ENCODE assay signal across 24 mouse cellular contexts in genomic region chr10:116932418-116932817, GRCm38 (mm10). TPM values are rescaled to one million over a fixed set of nuclear protein-coding genes. Genes with fewer than 3 reads are reported as not detected.
"Had no signal": no experiment of that assay in that cellular context is flagged by ENCODE, and none has a peak within 500 bp of the region (broad histone marks: within the 10 kb centered on the region; RNA-seq: fewer than 3 reads in every experiment).

No protein-coding gene starts in this region.

- H3K27me3 ChIP-seq: midbrain, embryonic 12.5 days; neural tube, embryonic 12.5 days; stomach, embryonic 15.5 days had no signal

- H3K27ac ChIP-seq: midbrain, embryonic 10.5 days; midbrain, embryonic 12.5 days; neural tube, embryonic 12.5 days; stomach, embryonic 15.5 days; stomach, postnatal 0 days had no signal

- H3K9ac ChIP-seq: lung, embryonic 14.5 days; midbrain, embryonic 12.5 days; neural tube, embryonic 12.5 days; stomach, embryonic 15.5 days had no signal

- DNase-seq: lung, adult 18-20 months; lung, embryonic 14.5 days; lung, postnatal 10 days; lung, postnatal 4 days; midbrain, embryonic 14.5 days; right cerebral cortex, postnatal 14 days; thymus, adult 2 months; thymus, postnatal 25 days; thymus, postnatal 4 days had no signal

- H3K9me3 ChIP-seq: midbrain, embryonic 10.5 days; midbrain, embryonic 12.5 days; neural tube, embryonic 12.5 days; stomach, embryonic 15.5 days had no signal

- H3K4me2 ChIP-seq: lung, embryonic 14.5 days; midbrain, embryonic 12.5 days; neural tube, embryonic 12.5 days; stomach, embryonic 15.5 days had no signal

- ATAC-seq: midbrain, embryonic 16.5 days had no signal

- H3K4me3 ChIP-seq: midbrain, embryonic 10.5 days; midbrain, embryonic 12.5 days; myocyte; neural tube, embryonic 12.5 days; stomach, embryonic 15.5 days had no signal

- H3K4me1 ChIP-seq: midbrain, embryonic 10.5 days; midbrain, embryonic 12.5 days; stomach, embryonic 15.5 days had no signal

RNA-seq across cellular contexts. Expression of gene Myrfl, which starts 35.7 kb away (rescaled TPM):
- total RNA-seq: megakaryocyte-erythroid progenitor cell, adult 5-6 weeks had no signal
- polyA plus RNA-seq: lung, embryonic 14.5 days; urinary bladder, adult 2 months had no signal

RNA-seq across cellular contexts. Expression of gene Gm10271, which starts 40.0 kb away (rescaled TPM):
- total RNA-seq: megakaryocyte, adult 5-6 weeks; megakaryocyte-erythroid progenitor cell, adult 5-6 weeks; neutrophil, adult 5-6 weeks had no signal
- polyA plus RNA-seq: liver, embryonic 16.5 days; lung, embryonic 14.5 days; lung, embryonic 16.5 days; midbrain, embryonic 10.5 days; midbrain, embryonic 12.5 days; midbrain, embryonic 14.5 days; midbrain, embryonic 16.5 days; myocyte; neural tube, embryonic 12.5 days; neural tube, embryonic 14.5 days; stomach, embryonic 15.5 days; stomach, postnatal 0 days; testis, adult 2 months; thymus, adult 2 months; urinary bladder, adult 2 months had no signal

RNA-seq across cellular contexts. Expression of gene Best3, which starts 53.7 kb away (rescaled TPM):
- total RNA-seq: megakaryocyte, adult 5-6 weeks; megakaryocyte-erythroid progenitor cell, adult 5-6 weeks; neutrophil, adult 5-6 weeks had no signal
